Mouse (Mus musculus) heart, postnatal 25 days (tissue): ENCODE results near the gene Agbl2. TPM values are rescaled to one million over a fixed set of nuclear protein-coding genes. Genes with fewer than 3 reads are reported as not detected.

ENCODE experiments used
- DNase-seq: peaks from one replicate; pipeline ENCODE4 v3.0.0; 2022; ENCODE audit warnings: low spot score
- intact Hi-C: fragments of 180-260 bp; cut with DNase I; formaldehyde crosslinking; loops from one replicate; pipeline ENCODE4 v1.15.1; 2025
- total RNA-seq, 2 experiments: library from RNA; stranded (reverse); gene quantifications; 2 replicates each; pipeline ENCODE4 v1.2.3; 2021

Agbl2 gene
- 1 to 10 TPM; 1.1 to 1.2 TPM for total RNA-seq

GRCm38 (mm10) chr2:90782458-90782857, at the start of gene Agbl2:
Gene Agbl2 (plus strand): TSS chr2:90782727.
- no peak for DNase-seq
- intact Hi-C loops = no loop called here

DNA sequence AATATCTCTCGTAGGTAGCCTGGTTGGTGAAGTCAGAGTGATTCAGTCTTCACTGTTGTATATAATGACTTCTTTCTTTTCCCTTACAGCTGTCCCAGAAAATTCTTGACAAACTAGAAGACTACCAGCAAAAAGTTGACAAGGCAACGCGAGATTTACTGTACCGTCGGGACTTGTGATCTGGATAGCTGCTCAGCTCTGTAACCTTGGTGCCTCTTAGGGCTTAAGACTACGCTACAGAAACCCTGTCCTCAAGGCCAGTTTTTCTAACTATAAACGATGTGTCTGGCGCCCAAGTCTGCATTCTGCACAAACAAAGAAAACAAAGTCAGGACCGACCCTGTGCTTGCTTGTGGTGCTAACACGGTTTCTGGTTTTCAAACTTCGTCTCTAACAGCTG, 47.2 kb upstream of the Agbl2 start:
- intact Hi-C loops = no loop called here
- no peak for DNase-seq

GRCm38 (mm10) chr2:90738801-90739200, 43.7 kb upstream of the Agbl2 start:
- DNase-seq = no peak
- intact Hi-C loops = no loop called here

DNA sequence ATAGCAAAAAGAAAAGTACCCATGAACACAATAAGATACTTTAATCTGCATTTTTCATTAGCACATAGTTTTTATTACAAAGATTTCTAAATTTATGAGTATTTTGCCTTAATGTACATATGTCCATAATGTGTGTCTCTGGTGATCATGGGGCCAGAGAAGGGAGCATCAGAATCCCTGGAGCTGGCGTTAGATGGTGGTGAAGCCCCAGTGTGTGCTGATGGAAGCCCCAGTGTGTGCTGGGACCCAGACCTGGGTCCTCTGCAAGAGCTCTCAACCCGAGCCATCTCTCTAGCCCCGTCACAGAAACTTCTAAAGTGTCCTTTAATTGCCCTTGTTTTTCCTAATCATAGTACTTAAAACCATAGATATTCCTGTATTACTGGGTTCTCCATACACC, 43.2 kb upstream of the Agbl2 start:
- intact Hi-C loops = no loop called here

DNA sequence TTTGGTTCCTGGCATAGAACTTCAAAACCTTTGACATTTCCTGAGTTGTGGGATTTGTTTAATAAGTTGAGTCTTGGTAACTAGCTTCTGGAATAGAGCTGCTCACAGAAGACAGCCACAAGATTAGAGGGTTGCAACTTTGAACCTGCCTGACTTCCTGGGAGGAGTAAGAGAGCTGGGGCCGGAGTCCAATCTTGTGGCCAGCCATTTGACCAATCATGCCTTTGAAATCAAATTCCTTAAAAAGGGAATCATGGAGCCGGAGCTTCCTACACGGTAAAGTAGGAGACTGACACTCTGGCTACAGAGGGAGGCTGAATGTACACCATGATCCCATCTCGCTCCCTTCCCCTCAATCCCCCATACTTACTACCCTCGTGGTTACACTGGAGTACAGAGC, 42.6 kb upstream of the Agbl2 start:
- no peak for DNase-seq
- intact Hi-C loops = loop anchor here (10.0 kb wide), 1 partner anchor 325 kb away; no protein-coding TSS in a partner anchor

More for the DNA sequence above, 43.2 kb upstream of the Agbl2 start:
- no peak for DNase-seq

GRCm38 (mm10) chr2:90744285-90745052, 38.1 kb upstream of the Agbl2 start:
- intact Hi-C loops = loop anchor here (10.0 kb wide), 1 partner anchor 320 kb away; no protein-coding TSS in a partner anchor
- DNase-seq = no peak

DNA sequence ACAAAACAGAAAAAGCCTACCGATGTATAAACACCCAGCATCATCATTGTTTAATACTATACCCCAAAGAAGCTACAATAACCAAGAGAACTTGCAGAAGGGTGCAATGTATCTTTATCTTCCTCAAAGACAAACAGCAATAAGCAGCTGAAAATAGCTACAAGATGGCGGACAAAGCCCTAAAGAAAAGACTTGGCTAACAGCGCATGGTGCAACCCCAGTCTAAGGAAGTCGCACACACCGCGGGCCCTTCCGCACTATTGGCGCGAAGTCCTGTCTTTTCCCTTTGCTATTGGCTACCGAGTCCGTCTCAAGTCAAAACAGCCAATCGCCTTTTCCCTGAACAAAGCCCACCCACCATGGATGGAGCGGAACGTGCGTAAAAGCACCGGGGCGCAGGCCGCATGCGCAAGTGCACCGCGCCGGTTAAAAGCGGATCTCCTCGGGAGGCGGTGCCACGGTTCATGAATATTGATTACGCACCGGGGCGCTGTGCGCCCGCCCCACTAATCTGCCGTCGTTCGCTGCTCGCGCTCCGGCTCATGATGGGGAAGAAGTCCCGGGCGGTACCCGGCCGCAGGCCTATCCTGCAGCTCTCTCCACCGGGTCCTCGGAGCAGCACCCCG, 37.4 kb upstream of the Agbl2 start, which contains the start of gene Fnbp4:
TSS of gene Fnbp4 (plus strand) at position 318 of the 626 bp plus-strand sequence.
- intact Hi-C loops = loop anchor here (10.0 kb wide), 1 partner anchor 320 kb away; no protein-coding TSS in a partner anchor
- DNase-seq = peak; percentile 99

DNA sequence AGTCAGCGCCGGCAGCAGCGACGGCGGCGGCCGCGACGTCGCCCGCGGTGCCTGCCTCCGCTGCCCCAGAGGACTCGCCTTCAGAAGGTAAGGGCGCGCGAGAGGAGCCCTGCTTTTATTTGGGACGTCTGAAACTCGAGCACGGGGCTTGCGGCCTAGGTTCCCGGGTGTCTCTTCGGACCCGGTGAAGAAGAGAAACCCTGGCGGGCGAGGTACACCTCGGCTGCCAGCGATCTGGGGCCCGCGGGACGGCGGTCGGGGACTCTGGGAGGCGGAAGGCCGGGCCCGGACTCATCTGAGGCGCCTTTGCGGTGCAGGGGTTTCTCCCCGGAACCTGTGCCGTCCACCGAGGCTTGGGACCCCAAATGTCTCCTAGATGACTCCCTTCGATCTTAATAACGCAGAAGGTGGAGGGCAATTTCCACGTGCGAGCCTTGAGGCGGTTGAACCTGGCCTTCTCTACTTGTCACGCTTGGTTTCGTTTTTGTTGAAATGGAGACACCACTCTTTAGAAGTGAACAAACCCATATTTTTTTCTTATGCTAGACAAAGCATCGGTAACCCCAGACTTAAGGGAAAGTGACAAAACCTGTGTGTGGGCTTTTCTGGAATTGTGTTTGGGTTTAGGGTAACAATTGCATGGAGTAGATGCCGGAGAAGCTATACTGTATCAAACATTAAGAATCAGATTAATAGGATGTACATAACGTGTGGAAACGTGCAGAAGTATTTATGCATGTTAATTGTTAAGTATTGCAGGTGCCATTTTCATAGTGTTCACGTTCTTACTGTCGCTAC, 36.6 kb upstream of the Agbl2 start:
- intact Hi-C loops = loop anchor here (10.0 kb wide), 1 partner anchor 319 kb away; no protein-coding TSS in a partner anchor
- DNase-seq = peak; percentile 12

GRCm38 (mm10) chr2:90746538-90746865, 36.0 kb upstream of the Agbl2 start:
- no peak for DNase-seq
- intact Hi-C loops = loop anchor here (10.0 kb wide), 1 partner anchor 318 kb away; no protein-coding TSS in a partner anchor

GRCm38 (mm10) chr2:90747131-90747530, 35.4 kb upstream of the Agbl2 start:
- intact Hi-C loops = loop anchor here (10.0 kb wide), 1 partner anchor 318 kb away; no protein-coding TSS in a partner anchor
- DNase-seq = no peak

- intact Hi-C loops = loop anchor here (10.0 kb wide), 1 partner anchor 315 kb away; no protein-coding TSS in a partner anchor
- DNase-seq = peak; percentile 2
Measured at GRCm38 (mm10) chr2:90749676-90750459, 32.7 kb upstream of the Agbl2 start.

DNA sequence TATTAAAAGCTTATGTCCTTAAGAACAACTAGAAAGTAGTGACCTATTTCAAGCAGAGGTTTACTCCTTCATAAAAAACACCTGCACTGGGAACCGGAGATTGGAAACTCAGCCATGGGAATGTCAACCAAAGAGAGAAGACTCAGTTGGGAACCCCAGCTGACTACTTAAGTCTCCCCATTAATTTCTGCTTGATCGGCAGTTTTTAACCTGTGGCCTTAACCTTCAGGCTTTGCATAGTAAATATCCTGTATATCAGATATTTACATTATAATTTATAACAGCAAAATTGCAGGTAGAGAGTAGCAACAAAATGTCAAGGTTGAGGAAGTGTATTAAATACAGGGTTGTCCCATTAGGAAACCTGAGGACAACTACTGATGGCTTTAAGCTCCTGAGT, 29.0 kb upstream of the Agbl2 start:
- intact Hi-C loops = no loop called here
- no peak for DNase-seq

DNA sequence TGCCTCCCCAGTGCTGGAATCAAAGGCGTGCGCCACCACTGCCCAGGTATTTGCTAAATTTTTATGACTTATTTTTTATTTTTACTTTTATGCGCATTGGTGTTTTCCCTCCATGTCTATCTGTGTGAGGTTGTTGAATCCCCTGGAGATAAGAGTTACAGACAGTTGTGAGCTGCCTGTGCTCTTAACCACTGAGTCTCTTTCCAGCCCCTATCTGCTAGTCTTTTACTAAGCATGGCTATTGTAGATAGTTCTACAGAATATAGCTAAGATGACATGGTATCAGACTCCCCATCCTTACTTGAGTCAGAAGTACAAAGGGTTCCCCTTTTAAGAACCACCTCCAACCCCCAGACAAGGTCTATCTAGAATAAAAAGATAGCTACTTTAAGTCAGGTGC, 28.3 kb upstream of the Agbl2 start:
- DNase-seq = no peak
- intact Hi-C loops = no loop called here

DNA sequence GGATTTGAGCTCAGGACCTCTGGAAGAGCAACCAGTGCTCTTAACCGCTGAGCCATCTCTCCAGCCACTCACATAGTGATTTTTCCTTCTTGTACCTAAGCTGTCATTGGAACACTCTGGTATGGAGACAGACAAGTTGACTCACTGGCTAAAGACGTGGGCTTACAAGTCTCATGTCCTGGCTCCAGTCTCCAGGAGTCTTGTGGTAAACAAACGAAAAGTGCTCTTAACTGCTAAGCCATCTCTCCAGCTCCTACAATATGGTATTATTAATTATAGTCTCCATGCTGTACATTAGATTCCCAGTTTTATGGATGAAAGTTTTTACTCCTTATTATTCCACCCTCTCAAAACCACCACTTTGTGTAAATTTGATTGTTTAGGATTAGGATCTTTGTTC, 17.4 kb upstream of the Agbl2 start:
- no peak for DNase-seq
- intact Hi-C loops = no loop called here

DNA sequence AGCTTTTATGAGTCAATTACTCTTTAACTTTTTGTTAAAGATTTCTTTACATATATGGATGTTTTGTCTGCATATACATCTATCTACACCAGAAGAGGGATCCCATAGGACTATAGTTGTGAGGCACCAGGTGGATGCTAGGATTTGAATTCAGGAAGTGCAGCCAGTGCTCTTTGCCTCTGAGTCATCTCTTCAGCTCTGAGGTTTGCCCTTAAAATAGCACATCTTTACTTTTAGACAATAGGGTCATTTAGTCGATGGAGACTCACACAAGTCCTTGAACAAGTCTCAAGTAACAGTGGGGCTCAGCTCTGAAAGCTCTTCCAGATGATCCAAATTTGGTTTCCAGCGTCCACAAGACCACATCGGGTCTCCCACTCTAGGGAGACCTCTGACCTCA, 1.2 kb upstream of the Agbl2 start:
- no peak for DNase-seq
- intact Hi-C loops = no loop called here

DNA sequence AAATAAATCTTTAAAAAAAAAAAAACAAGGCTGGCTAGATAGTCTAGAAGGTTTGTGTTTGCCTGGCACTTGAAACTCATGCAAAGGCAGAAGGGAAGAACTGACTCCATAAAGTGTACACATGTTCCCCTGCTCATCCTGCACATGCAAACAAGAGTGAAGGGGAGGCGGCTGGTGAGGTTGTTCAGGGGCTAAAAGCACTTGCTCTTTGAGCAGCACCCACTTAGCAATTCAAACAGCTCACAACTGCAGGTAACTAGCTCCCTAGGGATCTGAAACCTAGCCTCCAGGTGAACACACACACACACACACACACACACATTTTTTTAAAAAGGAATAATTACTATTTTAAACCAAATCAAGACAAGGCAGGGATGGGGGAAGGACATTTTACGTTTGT, 589 bp upstream of the Agbl2 start:
- DNase-seq = no peak
- intact Hi-C loops = no loop called here

- intact Hi-C loops = no loop called here
- DNase-seq = no peak
Measured at GRCm38 (mm10) chr2:90782901-90783486, 467 bp downstream of the Agbl2 start.

DNA sequence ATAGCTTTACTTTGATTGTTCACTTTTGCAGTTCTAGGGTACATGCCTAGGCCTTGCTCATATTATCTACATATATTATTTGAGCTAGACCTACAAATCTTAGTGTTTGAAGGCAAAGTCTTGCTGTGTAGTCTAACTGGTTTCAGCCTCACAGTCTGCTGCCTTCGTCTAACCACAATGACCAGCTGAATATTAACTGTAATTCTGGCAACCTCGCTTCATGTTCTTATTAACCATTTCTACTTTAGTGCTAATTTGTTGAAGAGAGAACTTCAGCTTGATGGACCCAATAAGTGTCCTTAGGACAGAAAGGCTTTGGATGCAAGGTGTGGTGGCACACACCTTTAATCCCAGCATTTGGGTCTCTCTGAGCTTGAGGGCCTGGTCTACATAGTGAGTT, 5.6 kb downstream of the Agbl2 start:
- no peak for DNase-seq
- intact Hi-C loops = no loop called here
